Mouse (Mus musculus): Measurements from ENCODE around the gene Spn.
"Not testable (repeated sequence)": the region's sequence is repeated elsewhere in the genome, so short reads cannot be mapped to it uniquely, and the experiment has no call there.

Gene Spn

GRCm38 (mm10) chr7:127105551-127105950, 32.1 kb downstream of the Spn start:
- no peak for DNase-seq (ENCODE audit: low spot score)

DNA sequence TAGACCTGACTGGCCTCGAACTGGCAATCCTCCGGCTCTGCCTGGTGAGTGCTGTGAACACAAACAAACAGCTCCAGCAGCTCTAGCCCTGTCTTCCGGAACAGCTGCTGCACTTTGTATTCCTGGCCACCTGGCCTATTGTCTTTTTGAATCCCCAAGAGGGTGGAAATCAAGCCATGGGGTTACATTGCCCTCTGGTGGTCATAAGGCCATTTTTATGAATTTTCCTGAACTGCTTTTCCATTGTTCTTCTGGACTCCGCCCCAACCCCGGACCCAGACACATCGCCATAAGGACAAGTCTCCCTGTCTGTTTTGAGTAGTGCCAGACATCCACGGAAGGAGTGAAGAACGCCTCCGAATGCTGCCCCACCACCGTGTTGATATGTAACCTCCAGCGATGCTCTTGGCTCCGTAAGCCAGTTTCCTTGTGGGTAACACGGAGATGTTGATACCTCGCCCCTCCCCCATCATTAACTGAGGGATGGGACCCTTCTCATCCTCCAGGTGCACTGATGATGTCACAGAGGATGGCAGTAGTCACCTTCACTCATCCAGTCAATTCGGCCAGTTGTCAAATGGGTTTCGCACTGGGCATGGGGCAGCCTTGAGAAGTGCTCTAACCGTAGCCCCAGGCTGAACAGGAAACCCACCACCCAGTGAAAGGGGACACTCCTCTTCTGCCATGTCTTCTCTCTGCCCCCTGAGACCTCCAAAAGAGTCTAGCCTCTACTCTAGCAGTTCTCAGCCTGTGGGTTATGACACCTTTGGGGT, 32.9 kb downstream of the Spn start:
- peak; percentile 67 for DNase-seq (ENCODE audit: low spot score)

GRCm38 (mm10) chr7:127103960-127104359, 33.7 kb downstream of the Spn start:
- no peak for DNase-seq (ENCODE audit: low spot score)

DNA sequence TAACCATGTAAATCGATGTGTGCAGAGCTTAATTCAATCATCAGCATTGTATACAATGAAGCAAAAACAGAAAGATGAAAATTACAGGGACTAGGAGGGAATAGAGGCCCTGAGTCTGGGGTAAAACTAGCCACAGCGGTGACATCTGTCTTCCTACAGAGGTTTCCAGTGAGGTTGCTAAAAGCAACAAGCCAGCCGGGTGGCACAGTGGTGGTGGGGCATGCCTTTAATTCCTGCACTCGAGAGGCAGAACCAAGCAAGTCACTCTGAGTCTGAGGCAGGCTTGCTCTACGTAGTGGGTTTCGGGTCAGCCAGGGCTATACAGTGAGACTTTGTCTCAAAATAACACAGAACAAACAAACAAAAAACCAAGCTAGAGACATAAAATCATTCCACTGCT, 35.5 kb downstream of the Spn start:
- DNase-seq (ENCODE audit: low spot score): no peak

GRCm38 (mm10) chr7:127101451-127102016, 36.1 kb downstream of the Spn start:
- no peak for DNase-seq (ENCODE audit: low spot score)

DNA sequence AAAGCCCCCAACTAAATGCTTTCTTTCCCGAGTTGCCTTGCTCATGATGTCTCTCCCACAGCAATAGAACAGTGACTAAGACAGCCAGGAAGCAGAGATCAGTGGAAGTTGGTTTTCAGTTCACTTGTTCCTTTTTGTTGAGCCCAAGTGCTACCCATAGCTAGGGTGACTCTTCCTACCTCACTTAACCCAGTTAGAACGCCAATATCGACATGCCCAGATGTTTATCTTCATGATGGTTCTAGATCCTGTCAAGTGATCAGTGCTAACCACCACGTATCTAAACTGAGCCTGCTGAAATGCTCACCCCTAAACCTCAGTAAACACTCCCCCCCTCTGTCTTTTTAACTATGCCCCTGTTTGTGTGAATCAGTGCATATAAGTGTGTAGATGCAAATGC, 38.1 kb downstream of the Spn start:
- DNase-seq (ENCODE audit: low spot score): no peak

DNA sequence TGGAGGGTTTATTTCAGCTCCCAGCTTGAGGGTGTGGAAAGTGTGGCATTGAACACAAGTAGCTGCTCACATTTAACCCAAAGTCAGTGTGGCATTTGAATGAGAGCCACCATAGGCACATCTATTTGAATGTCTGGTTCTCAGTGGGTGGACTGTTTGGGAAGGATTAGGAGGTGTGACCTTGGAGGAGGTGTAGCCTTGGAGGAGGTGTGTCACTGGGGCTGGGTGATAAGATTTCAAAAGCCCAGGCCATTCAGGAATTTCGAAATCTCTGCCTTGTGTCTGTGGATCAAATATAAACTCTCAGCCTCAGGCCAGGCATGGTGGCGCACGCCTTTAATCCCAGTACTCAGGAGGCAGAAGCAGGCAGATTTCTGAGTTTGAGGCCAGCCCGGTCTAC, 38.7 kb downstream of the Spn start:
- no peak for DNase-seq (ENCODE audit: low spot score)

DNA sequence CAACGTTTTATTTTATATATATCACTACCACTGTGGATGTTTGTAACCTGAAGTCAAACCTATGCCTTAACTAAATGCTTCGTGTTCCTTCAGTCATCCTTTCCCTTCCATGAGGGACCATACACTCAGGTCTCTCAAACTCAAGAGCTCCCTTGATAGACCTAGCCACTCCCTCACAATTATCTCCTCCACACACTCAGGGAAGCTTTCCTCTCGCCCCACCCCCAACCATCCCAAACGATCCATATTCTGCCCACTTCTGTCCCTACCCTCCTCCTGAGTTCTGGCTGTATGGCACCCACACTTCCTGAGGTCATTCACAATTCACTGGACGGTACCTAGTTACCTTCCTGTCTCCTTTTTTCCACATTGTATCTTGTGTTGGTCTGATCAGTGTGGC, 39.1 kb downstream of the Spn start:
- DNase-seq (ENCODE audit: low spot score): no peak

- DNase-seq (ENCODE audit: low spot score): no peak
Measured at GRCm38 (mm10) chr7:127096456-127096855, 41.2 kb downstream of the Spn start.

- no peak for DNase-seq (ENCODE audit: low spot score)
Measured at GRCm38 (mm10) chr7:127093914-127094313, 43.7 kb downstream of the Spn start.

DNA sequence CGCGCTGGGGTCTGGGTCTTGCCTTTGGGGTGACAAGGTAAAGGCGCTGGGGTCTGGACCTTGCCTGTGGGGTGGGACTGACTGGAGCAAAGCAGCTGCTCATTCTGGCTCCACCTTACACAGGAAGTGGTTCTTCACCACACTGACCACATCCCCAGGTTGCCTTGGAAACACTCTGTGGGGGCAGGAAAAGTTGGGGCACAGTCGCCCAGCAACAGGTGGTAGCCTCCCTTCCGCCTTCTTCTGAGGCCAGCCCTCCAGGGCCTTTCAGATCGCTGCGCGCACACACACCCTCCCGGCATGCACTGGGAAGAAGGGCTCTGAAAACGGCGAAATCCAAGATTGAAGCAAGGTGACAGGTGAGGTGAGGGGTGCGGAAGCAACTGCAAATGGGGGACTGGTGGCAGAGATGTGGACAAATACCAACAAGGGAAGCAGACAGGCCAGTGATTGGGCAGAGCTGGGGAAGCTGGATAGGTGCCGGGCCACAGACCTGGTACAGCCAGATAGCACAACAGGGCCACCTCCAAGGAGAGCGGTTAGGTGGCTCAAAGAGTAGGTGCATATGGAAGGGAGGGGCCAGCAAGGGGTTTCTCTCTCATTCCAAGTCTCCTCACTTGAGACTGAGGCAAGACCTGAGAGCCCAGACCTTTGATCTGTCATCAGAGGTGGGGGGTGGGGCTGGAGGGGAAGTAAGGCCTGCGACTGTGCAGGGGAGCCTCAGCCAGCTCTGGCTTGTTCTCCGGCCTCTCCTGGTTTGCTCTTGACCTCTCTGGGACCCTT, 46.3 kb downstream of the Spn start, which contains the start of gene AI467606:
Gene AI467606, plus strand, starts transcription at position 246 of the 783 bp plus-strand sequence.
- peak; percentile 78 for DNase-seq (ENCODE audit: low spot score)

- no peak for DNase-seq (ENCODE audit: low spot score)
Measured at GRCm38 (mm10) chr7:127090154-127091113, 47.2 kb downstream of the Spn start.

GRCm38 (mm10) chr7:127088901-127089845, 48.5 kb downstream of the Spn start:
- peak; percentile 52 for DNase-seq (ENCODE audit: low spot score)

GRCm38 (mm10) chr7:127088083-127088482, 49.5 kb downstream of the Spn start:
- DNase-seq (ENCODE audit: low spot score): no peak

GRCm38 (mm10) chr7:127087278-127088010, 50.2 kb downstream of the Spn start, which contains the start of gene Zg16:
Zg16 (minus strand) TSS chr7:127087328.
- DNase-seq (ENCODE audit: low spot score): not testable (repeated sequence)

DNA sequence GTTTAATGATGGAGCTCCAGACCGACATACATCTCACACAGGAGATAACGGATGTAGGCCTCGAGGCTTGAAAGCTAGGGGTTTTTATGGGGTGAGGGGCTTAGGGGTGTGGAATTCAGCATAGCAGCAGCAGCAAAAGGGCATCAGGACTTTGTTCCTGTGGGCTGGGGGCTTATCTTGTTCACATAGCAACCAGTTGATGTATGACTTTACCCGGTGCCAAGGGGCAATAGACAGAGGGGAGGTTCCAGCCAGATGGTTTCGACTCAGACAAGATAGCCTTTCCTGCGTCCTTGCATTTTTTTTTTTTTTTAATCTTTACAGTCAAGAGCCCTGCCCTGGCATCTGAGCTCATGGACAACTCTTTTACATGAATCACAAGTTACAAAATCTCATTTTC, 51.9 kb downstream of the Spn start:
- DNase-seq (ENCODE audit: low spot score): not testable (repeated sequence)

- no peak for DNase-seq (ENCODE audit: low spot score)
Measured at GRCm38 (mm10) chr7:127084794-127085193, 52.8 kb downstream of the Spn start.

DNA sequence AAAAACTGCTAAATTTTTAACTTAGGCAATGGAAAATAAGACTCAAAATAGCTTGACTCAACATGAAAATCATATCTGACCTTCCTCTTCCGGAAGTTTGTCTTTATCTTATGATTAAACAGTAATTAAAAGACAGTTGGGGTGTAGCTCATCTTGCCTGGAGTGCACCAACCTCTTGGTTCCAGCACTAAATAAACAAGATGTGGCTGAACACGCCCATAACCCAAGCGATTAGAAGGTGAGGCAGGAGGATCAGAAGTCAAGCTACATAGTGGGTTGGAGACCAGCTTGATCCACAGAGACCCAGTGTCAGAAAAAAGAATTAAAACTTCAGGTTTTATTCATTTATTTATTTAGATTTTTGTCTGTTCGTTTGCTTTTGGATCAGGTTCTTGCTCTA, 53.9 kb downstream of the Spn start:
- DNase-seq (ENCODE audit: low spot score): no peak

- DNase-seq (ENCODE audit: low spot score): no peak
Measured at GRCm38 (mm10) chr7:127082995-127083394, 54.6 kb downstream of the Spn start.

- no peak for DNase-seq (ENCODE audit: low spot score)
Measured at GRCm38 (mm10) chr7:127082271-127082670, 55.4 kb downstream of the Spn start.
